Mouse (Mus musculus) midbrain, embryonic 16.5 days (tissue): ENCODE data around the gene Krba1. TPM values are rescaled to one million over a fixed set of nuclear protein-coding genes. Genes with fewer than 3 reads are reported as not detected.

Experiments
- ATAC-seq: fragments of 200-750 bp; cut with Nextera tagmentation; 2 replicates; pipeline ENCODE4 v1.8.0; 2017; ENCODE audit warnings: moderate TSS enrichment
- H3K27ac ChIP-seq: fragments of 300-500 bp; sonication (generic); 2 replicates; pipeline ENCODE4 v1.5.1; 2014; ENCODE audit warnings: mild to moderate bottlenecking, low read length, mixed read lengths
- H3K27me3 ChIP-seq: fragments of 300-500 bp; sonication (generic); 2 replicates; pipeline ENCODE4 v1.6.1; 2014; ENCODE audit warnings: low read depth, low read length, mixed read lengths; ENCODE audit not compliant: control insufficient read depth, insufficient read depth
- H3K36me3 ChIP-seq: fragments of 300-500 bp; sonication (generic); 2 replicates; pipeline ENCODE4 v1.6.1; 2014; ENCODE audit warnings: mild to moderate bottlenecking, low read length, moderate library complexity, mixed read lengths; ENCODE audit not compliant: control insufficient read depth, insufficient read depth
- H3K4me1 ChIP-seq: fragments of 300-500 bp; sonication (generic); 2 replicates; pipeline ENCODE4 v1.6.1; 2014; ENCODE audit warnings: mild to moderate bottlenecking, low read length, mixed read lengths; ENCODE audit not compliant: control insufficient read depth, insufficient read depth
- H3K4me2 ChIP-seq: fragments of 300-500 bp; sonication (generic); 2 replicates; pipeline ENCODE4 v1.6.1; 2014; ENCODE audit warnings: mild to moderate bottlenecking, low read length, mixed read lengths
- H3K4me3 ChIP-seq: fragments of 300-500 bp; sonication (generic); 2 replicates; pipeline ENCODE4 v1.5.1; 2014; ENCODE audit warnings: low read depth, mild to moderate bottlenecking, low read length, moderate library complexity, mixed read lengths
- H3K9ac ChIP-seq: fragments of 300-500 bp; sonication (generic); 2 replicates; pipeline ENCODE4 v1.6.1; 2014; ENCODE audit warnings: low read depth, low read length, mixed read lengths
- H3K9me3 ChIP-seq: fragments of 300-500 bp; sonication (generic); replicated peaks from 2 replicates; pipeline ENCODE4 v1.6.1; 2014; ENCODE audit warnings: mild to moderate bottlenecking, low read length, mixed read lengths; ENCODE audit not compliant: control insufficient read depth, poor library complexity, severe bottlenecking
- WGBS: fragments of 180-500 bp; shearing (Covaris S2); extraction: QIAGEN DNeasy Blood & Tissue Kit; methylation state at CpG from one replicate; pipeline ENCODE4 v1.1.7; 2014; 5-methylcytosine and 5-hydroxymethylcytosine counted together
- microRNA-seq: library from miRNA; unstranded; fragments of <30 nt; microRNA quantifications from one replicate; pipeline ENCODE4, GENCODE M21; 2017
- polyA plus RNA-seq: library from polyadenylated mRNA; unstranded; fragments of >200 nt; fragmentation: Nextera tagmentation; extraction: Ambion mirVana; gene quantifications from 2 replicates; pipeline ENCODE4 v1.2.1, GENCODE M21; 2015

Gene Krba1
- polyA plus RNA-seq, 1 experiment from 2014 or later: 28.1 TPM

DNA sequence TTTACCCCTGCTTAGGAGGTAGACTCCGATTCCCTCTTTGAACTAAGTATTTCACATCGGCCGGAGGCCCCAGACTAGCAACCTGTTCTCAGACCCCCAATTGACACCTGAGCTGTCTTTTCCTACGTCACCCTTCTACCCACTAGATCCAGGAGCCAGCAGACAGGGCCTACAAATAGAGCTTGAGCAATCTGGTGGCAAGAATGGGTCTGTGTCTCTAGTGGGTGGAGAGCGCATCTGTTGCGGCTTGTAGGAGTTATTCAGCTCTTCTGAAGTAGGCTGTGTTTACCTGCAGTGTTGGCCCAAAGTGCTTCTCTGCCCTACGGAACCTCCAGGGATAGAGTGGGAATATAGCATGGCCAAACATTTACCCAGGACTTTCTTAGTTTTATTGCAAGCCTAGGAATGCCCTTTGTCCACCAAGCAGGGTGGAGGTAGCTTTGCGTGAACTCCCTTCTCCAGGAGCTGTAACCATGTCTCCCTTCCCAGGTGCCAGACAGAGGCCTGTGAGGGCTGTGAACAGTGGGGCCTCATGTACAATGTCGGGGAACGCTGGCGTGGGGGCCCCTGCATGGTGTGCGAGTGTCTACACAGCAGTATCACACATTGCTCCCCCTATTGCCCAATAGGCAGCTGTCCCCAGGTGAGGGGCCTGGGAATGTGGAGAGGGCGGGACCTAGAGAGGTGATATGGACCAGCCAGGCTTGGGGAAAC is 69.7 kb downstream of the Krba1 start:
- no peaks in the 10 kb centered on the region for H3K27me3 ChIP-seq
- no peak overlapping the region for H3K27ac ChIP-seq
- no peak overlapping the region for H3K4me2 ChIP-seq
- no peak overlapping the region for H3K4me3 ChIP-seq
- ATAC-seq: no peak
- H3K9ac ChIP-seq: no peak overlapping the region
- H3K36me3 ChIP-seq: no peaks in the 10 kb centered on the region
- no peaks in the 10 kb centered on the region for H3K4me1 ChIP-seq
- no peaks in the 10 kb centered on the region for H3K9me3 ChIP-seq
- 95% methylated on average over 13 of the region's 13 CpGs for WGBS

DNA sequence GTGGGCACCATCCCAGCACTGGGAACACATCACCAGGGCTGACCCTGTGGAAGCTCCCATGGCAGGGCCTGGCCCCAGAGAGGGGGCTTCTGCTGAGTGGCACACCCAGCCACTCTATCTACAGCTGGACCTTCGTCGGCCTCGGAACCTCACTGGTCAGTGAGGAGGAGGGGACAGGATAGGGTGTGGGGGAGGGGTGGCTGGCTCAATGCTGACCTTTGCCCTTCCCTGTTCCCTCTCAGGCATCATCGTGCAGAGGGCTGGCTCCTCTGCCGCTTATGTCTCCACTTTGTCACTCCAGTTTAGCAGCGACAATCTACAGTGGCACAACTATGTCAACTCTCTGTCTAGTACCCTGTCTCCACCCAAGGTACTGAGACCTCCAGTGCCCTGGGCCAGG is 71.3 kb downstream of the Krba1 start:
- 32% methylated on average over 6 of the region's 6 CpGs for WGBS

DNA sequence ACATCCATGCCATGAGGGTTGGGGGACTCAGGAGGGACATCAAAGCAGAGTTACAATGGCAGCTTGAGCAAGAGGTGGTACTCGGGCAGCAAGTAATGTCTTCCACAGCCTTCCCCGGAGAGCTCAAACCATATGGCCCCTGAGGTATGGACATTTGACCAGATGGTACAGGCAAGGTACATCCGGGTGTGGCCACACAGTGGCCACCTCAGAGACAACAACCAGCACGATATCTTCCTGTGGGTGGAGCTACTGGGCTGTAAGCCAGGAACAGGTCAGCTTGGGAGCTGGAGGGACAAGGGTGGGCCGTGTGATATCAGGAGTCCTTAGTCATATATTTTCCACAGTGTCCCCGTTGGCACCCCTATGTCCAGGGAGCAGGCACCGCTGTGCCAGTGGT is 72.1 kb downstream of the Krba1 start:
- H3K27me3 ChIP-seq: no peaks in the 10 kb centered on the region
- H3K36me3 ChIP-seq: no peaks in the 10 kb centered on the region
- ATAC-seq: no peak
- no peaks in the 10 kb centered on the region for H3K4me1 ChIP-seq
- no peak overlapping the region for H3K27ac ChIP-seq
- H3K4me3 ChIP-seq: no peak overlapping the region
- 87% methylated on average over 7 of the region's 7 CpGs for WGBS
- H3K9me3 ChIP-seq: no peaks in the 10 kb centered on the region
- no peak overlapping the region for H3K4me2 ChIP-seq
- H3K9ac ChIP-seq: no peak overlapping the region

More for the DNA sequence above, 71.3 kb downstream of the Krba1 start:
- no peak for ATAC-seq
- no peaks in the 10 kb centered on the region for H3K4me1 ChIP-seq
- no peak overlapping the region for H3K4me2 ChIP-seq
- no peak overlapping the region for H3K9ac ChIP-seq
- no peaks in the 10 kb centered on the region for H3K27me3 ChIP-seq
- H3K4me3 ChIP-seq: no peak overlapping the region
- no peaks in the 10 kb centered on the region for H3K9me3 ChIP-seq
- no peak overlapping the region for H3K27ac ChIP-seq
- no peaks in the 10 kb centered on the region for H3K36me3 ChIP-seq

Small RNAs within 50 kb of the gene (microRNA-seq; reads per million reads assigned to microRNA genes)
- gene Gm24325: not detected

Other genes starting within 250 kb of the Krba1 start
- 30.3 and 32.8 TPM in 2 replicates for gene Zfp467, start 50.2 kb downstream of the Krba1 start, polyA plus RNA-seq
- gene Sspo, start 52.6 kb downstream of the Krba1 start, polyA plus RNA-seq: 0.51 and 0.62 TPM in 2 replicates
- 302 and 362 TPM in 2 replicates for gene Atp6v0e2, start 142.0 kb downstream of the Krba1 start, polyA plus RNA-seq
- gene Lrrc61, start 159.2 kb downstream of the Krba1 start, polyA plus RNA-seq: 27.5 and 27.9 TPM in 2 replicates
- 5.3 and 5.7 TPM in 2 replicates for gene Rarres2, start 177.2 kb downstream of the Krba1 start, polyA plus RNA-seq
- gene Gm45021, start 194.0 kb downstream of the Krba1 start, polyA plus RNA-seq: not detected in 2 replicates
- gene Repin1, start 198.3 kb downstream of the Krba1 start, polyA plus RNA-seq: 48.2 and 48.8 TPM in 2 replicates
- not detected in 2 replicates for gene Gm44965, start 198.4 kb downstream of the Krba1 start, polyA plus RNA-seq
- gene Zfp775, start 206.5 kb downstream of the Krba1 start, polyA plus RNA-seq: 14.1 and 16.7 TPM in 2 replicates
- gene AI854703, start 231.2 kb downstream of the Krba1 start, polyA plus RNA-seq: 24.9 and 27.4 TPM in 2 replicates